Mouse (Mus musculus) intestine, postnatal 0 days (tissue): ENCODE measurements around the gene Slc5a3. TPM values are rescaled to one million over a fixed set of nuclear protein-coding genes. Genes with fewer than 3 reads are reported as not detected.

ENCODE experiments used
- ATAC-seq: fragments of 200-750 bp; cut with Nextera tagmentation; 2 replicates; pipeline ENCODE4 v1.8.0; 2017; ENCODE audit warnings: mild to moderate bottlenecking, moderate TSS enrichment, moderate library complexity
- H3K27ac ChIP-seq: fragments of 300-500 bp; sonication (generic); 2 replicates; pipeline ENCODE4 v1.5.1; 2014; ENCODE audit warnings: mild to moderate bottlenecking, low read depth, low read length, moderate library complexity
- H3K27me3 ChIP-seq: fragments of 300-500 bp; sonication (generic); replicated peaks from 2 replicates; pipeline ENCODE4 v1.6.1; 2014; ENCODE audit warnings: low read length, mixed read lengths; ENCODE audit not compliant: control insufficient read depth, insufficient read depth
- H3K36me3 ChIP-seq: fragments of 300-500 bp; sonication (generic); 2 replicates; pipeline ENCODE4 v1.6.1; 2014; ENCODE audit warnings: mild to moderate bottlenecking, moderate library complexity; ENCODE audit not compliant: control insufficient read depth, insufficient read depth
- H3K4me1 ChIP-seq: fragments of 300-500 bp; sonication (generic); replicated peaks from 2 replicates; pipeline ENCODE4 v1.6.1; 2014; ENCODE audit warnings: antibody characterized with exemption, low read length, mixed read lengths; ENCODE audit not compliant: control insufficient read depth, insufficient read depth
- H3K4me2 ChIP-seq: fragments of 300-500 bp; sonication (generic); replicated peaks from 2 replicates; pipeline ENCODE4 v1.6.1; 2014; ENCODE audit warnings: low read depth, mild to moderate bottlenecking, moderate library complexity
- H3K4me3 ChIP-seq: fragments of 300-500 bp; sonication (generic); 2 replicates; pipeline ENCODE4 v1.5.1; 2014; ENCODE audit warnings: low read depth, low read length
- H3K9ac ChIP-seq: fragments of 300-500 bp; sonication (generic); 2 replicates; pipeline ENCODE4 v1.6.1; 2014; ENCODE audit warnings: mild to moderate bottlenecking, low read depth, low read length
- H3K9me3 ChIP-seq: fragments of 300-500 bp; sonication (generic); 2 replicates; pipeline ENCODE4 v1.6.1; 2016; ENCODE audit warnings: mixed run types; ENCODE audit not compliant: control insufficient read depth
- CTCF ChIP-seq: sonication (generic); IDR thresholded peaks from 2 replicates; pipeline ENCODE4 v1.5.1; 2016; ENCODE audit warnings: low read depth, mild to moderate bottlenecking, control low read depth, antibody characterized with exemption, moderate library complexity
- WGBS: fragments of 180-500 bp; shearing (Covaris S2); extraction: QIAGEN DNeasy Blood & Tissue Kit; methylation state at CpG from one replicate; pipeline ENCODE4 v1.1.7; 2014; 5-methylcytosine and 5-hydroxymethylcytosine counted together
- polyA plus RNA-seq: library from polyadenylated mRNA; unstranded; fragments of >200 nt; fragmentation: Nextera tagmentation; extraction: Ambion mirVana; gene quantifications from 2 replicates; pipeline ENCODE4 v1.2.1, GENCODE M21; 2015

The Slc5a3 gene
- polyA plus RNA-seq, 1 experiment from 2014 or later: 1.1 TPM

DNA sequence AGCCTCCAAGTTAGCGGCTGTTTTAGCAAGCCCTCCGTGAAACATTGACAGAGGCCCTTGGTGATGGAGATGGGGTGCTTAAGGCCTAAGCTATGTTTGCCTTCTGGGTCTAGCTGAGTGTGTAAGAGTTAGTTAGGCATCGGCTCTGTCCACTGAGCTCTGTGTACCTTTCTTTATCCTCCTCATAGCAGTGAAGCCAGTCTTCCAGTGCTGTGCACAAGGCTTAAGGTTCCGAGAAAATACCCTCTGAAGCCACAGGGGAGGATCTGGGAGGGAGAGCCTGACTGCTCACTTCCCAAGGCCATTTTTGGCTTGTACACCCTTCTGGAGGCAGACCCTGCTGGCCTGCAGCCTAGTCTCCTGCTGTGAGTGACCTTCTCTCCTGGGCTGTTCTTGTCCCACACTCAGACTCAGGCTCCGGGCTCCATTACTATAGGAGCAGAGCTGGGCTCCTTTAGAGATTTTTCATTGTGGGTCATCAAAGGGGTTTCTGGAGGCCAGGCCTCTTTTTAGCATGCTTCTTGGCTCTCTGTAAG is 56.7 kb downstream of the Slc5a3 start:
- TF ChIP-seq CTCF: no peak
- Histone ChIP-seq H3K27me3 (no peaks in the 10 kb centered on the region), H3K4me2 (no peak overlapping the region), H3K9me3 (no peaks in the 10 kb centered on the region), H3K36me3 (peaks cover 9% of the 10 kb centered on the region), H3K4me3 (no peak overlapping the region), H3K9ac (no peak overlapping the region), H3K4me1 (peaks cover 3% of the 10 kb centered on the region; the same call in 1 of the 2 replicates), H3K27ac (no peak overlapping the region)
- ATAC-seq: no peak
- WGBS: 80% methylated on average over 5 of the region's 5 CpGs

DNA sequence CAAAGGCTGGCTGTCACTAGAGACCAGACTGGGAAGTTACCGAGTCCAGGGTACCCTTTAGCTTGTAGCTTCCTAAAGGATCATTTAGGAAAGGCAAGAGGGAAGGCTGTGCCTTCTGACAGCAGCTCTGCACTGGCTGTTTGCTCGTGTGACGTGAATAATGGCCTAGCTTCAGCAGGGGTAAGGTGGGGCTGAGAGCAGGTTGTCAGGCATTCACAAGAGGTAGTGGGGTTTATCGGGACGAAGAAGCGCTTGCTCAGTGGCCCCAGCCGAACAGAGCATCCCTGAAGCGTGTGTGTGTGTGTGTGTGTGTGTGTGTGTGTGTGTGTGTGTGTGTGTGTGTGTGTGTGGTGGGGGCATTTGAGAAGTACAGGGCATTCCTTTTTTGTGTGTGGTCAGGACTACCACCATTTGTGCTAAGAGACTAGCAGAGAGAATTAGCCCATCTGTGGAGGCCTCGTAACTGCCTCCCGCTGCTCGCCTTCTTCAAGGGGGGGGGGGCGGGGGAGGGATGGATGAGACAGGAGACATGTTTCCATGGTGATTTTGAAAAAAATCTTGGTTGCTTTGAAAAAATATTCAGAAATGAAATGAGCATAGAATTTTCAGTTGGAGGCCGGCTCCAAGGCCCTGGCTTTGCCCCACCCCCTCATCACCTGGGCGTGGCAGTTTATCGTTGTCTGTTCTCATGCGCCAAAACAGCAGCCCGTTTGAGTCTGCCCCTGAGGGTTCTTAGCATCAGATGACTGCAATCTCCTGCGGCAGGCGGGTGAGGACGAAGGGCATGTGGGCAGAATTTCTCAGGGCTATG is 57.7 kb downstream of the Slc5a3 start:
- 45% methylated on average over 19 of the region's 20 CpGs for WGBS
- H3K27me3 ChIP-seq: no peaks in the 10 kb centered on the region
- peak overlapping the region; percentile 37; the same call in 1 of the 2 replicates for H3K4me2 ChIP-seq
- H3K27ac ChIP-seq: no peak overlapping the region
- H3K9me3 ChIP-seq: no peaks in the 10 kb centered on the region
- H3K4me3 ChIP-seq: no peak overlapping the region
- no peak for TF ChIP-seq CTCF
- peaks cover 9% of the 10 kb centered on the region for H3K36me3 ChIP-seq
- peaks cover 3% of the 10 kb centered on the region; the same call in 1 of the 2 replicates for H3K4me1 ChIP-seq
- ATAC-seq: peak; percentile 44; the same call in 1 of the 2 replicates
- no peak overlapping the region for H3K9ac ChIP-seq

DNA sequence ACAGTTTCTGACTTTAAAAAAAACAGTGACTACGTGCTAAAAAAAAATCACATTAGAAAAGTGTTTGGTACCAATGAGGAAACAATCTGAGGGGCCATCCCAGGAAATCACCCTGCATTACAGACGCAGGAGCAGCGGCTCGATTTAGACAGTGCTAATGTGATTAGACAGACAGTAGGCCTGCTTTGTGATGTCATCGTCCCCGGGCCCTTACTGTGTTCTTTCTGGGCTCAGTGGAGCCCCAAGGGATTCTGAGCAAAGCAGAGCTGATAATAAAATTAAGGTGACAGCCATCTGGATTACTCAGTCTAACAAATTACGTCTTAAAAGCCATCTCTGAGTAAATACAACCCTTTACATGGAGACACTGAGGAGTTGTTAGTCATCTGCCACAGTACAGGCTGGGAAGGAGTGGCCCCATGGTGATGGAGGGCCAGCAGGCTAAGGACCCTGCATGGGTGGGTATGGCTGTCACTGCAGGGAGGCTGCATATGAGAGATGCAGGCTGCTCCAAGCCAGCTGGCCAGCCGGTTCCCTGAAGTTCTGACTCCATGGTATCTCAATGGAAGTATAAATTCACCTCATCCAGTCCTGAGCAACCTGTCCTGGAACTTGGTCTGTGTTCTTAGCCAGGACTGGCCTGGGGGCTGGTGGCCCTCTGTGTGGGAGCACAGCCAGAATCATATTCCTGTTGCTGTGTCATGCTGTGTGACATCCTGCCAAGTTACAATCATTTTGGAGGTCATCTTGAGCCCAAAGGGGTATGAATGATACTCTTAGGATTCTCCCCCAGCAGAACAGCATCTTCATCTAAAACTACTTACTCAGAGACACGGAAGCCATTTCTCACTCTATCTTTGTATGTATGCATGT is 59.5 kb downstream of the Slc5a3 start:
- no peak overlapping the region for H3K4me2 ChIP-seq
- H3K27ac ChIP-seq: no peak overlapping the region
- H3K4me1 ChIP-seq: peaks cover 3% of the 10 kb centered on the region; the same call in 1 of the 2 replicates
- 75% methylated on average over 9 of the region's 9 CpGs for WGBS
- no peak for TF ChIP-seq CTCF
- peaks cover 1% of the 10 kb centered on the region; the same call in 1 of the 2 replicates for H3K36me3 ChIP-seq
- H3K9me3 ChIP-seq: no peaks in the 10 kb centered on the region
- no peak for ATAC-seq
- no peaks in the 10 kb centered on the region for H3K27me3 ChIP-seq
- no peak overlapping the region for H3K9ac ChIP-seq
- H3K4me3 ChIP-seq: no peak overlapping the region

DNA sequence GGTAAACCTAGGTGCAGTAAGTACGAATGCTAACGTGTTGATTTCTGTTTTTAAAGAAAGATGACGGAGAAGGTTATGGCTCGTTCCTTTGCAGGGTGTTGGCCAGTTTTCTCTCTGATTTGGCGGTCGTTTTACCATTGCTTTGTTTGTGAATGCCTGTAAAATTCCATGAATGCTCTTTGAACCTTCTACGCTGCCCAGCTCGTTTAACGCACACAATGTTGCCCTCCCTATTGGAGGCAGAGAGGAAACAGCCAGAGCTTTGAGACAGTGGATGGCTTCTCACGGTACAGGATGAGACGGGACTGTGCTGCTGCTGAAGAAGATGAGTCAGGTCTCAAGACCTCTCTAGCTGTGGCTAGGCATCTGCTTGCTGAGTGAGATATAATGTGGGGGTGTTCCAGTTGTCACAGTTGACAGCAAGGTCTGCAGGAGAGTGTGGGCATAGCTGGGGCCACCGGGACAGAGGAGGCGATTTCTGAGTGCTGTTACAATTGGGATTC is 60.9 kb downstream of the Slc5a3 start:
- peaks cover 3% of the 10 kb centered on the region; the same call in 1 of the 2 replicates for H3K4me1 ChIP-seq
- no peak for ATAC-seq
- H3K27me3 ChIP-seq: no peaks in the 10 kb centered on the region
- H3K9me3 ChIP-seq: no peaks in the 10 kb centered on the region
- H3K9ac ChIP-seq: no peak overlapping the region
- no peak overlapping the region for H3K4me3 ChIP-seq
- no peaks in the 10 kb centered on the region for H3K36me3 ChIP-seq
- TF ChIP-seq CTCF: no peak
- 47% methylated on average over 13 of the region's 13 CpGs for WGBS
- H3K4me2 ChIP-seq: no peak overlapping the region
- no peak overlapping the region for H3K27ac ChIP-seq

DNA sequence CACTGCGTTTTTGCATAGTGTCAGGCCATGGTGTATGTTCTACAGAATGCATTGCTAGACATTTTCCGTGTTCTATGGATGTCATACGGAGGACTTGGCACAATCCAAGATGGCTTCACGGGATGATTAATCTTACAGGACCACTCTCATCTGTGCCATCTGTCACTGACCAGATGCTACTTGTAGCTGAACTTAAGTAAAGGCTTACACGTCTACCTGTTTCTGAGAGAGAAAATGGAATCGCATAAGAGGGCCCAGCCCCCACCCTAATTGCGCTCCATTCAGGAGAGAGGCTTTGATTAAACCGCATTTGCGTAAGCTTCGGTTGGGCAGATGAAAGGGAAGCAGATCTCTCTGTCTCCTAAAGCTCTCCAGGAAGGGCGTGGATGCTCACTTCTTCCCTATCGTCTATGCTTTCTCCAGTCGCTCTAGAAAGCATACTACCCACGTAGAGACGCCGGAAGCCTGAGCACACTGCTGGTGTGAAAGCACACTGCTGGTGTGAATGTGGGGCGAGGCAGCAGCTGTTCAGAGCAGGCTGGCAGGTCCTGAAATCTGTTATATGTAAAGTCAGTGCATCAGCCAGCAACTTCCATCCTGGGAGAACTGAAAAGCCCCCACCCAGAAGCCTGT is 62.9 kb downstream of the Slc5a3 start:
- Histone ChIP-seq H3K27me3 (no peaks in the 10 kb centered on the region), H3K9ac (no peak overlapping the region), H3K4me2 (no peak overlapping the region), H3K27ac (no peak overlapping the region), H3K4me1 (0 out of 2 replicates have a peak, but pooled peaks cover 3% of the 10 kb centered on the region), H3K36me3 (no peaks in the 10 kb centered on the region), H3K4me3 (no peak overlapping the region), H3K9me3 (no peaks in the 10 kb centered on the region)
- TF ChIP-seq CTCF: no peak
- ATAC-seq: no peak
- 85% methylated on average over 17 of the region's 17 CpGs for WGBS
